Mouse (Mus musculus): Measurements from ENCODE around the gene Xdh. TPM values are rescaled to one million over a fixed set of nuclear protein-coding genes. Genes with fewer than 3 reads are reported as not detected.

The Xdh gene
- polyA plus RNA-seq, 1 experiment from 2014 or later: 1.2 TPM

DNA sequence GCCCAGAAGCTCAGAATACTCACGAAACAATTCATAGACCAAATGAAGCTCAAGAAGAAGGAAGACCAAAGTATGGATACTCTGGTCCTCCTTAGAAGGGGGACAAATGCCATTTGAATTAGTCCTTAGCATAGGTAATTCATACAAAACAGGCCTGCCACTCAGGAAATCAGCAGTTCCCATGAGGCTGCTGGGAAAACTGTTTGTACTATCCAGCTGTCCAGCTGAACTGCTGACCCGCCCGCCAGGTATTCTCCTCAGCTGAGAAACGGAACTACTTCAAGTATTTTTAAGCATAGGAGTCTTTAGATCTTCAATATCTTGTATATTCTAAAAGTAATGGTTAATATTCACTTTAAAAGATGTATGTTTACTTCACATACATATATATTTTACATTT lies 10.7 kb upstream of the Xdh start:
- H3K4me1 ChIP-seq (ENCODE audit: insufficient read depth): no peaks in the 10 kb centered on the region
- ATAC-seq (ENCODE audit: insufficient read depth) (no peak), DNase-seq (no peak)
- H3K4me2 ChIP-seq: no peak overlapping the region
- no peaks in the 10 kb centered on the region for H3K9me3 ChIP-seq (ENCODE audit: low read depth, low read length)
- WGBS: 77% methylated on average over 4 of the region's 4 CpGs
- no peak for TF ChIP-seq CTCF (IDR thresholded peaks at IDR 0.05; ENCODE audit: low read depth)
- no peak overlapping the region for H3K4me3 ChIP-seq (ENCODE audit: low read depth, low read length)
- no peaks in the 10 kb centered on the region for H3K27me3 ChIP-seq (ENCODE audit: insufficient read depth, low read length)
- H3K9ac ChIP-seq: no peak overlapping the region
- no peak overlapping the region for H3K27ac ChIP-seq (ENCODE audit: low read depth)
- H3K36me3 ChIP-seq (ENCODE audit: insufficient read depth): no peaks in the 10 kb centered on the region

- Histone ChIP-seq H3K27me3 (ENCODE audit: insufficient read depth, low read length) (no peaks in the 10 kb centered on the region), H3K4me3 (ENCODE audit: low read depth, low read length) (no peak overlapping the region), H3K9ac (no peak overlapping the region), H3K4me2 (no peak overlapping the region), H3K9me3 (ENCODE audit: low read depth, low read length) (no peaks in the 10 kb centered on the region), H3K27ac (ENCODE audit: low read depth) (no peak overlapping the region), H3K4me1 (ENCODE audit: insufficient read depth) (no peaks in the 10 kb centered on the region), H3K36me3 (ENCODE audit: insufficient read depth) (no peaks in the 10 kb centered on the region)
- no peak for TF ChIP-seq CTCF (IDR thresholded peaks at IDR 0.05; ENCODE audit: low read depth)
- no peak for ATAC-seq (ENCODE audit: insufficient read depth)
- no peak for DNase-seq
- WGBS: 76% methylated on average over 4 of the region's 4 CpGs
Measured at GRCm38 (mm10) chr17:73952103-73952521, 2.1 kb upstream of the Xdh start.

DNA sequence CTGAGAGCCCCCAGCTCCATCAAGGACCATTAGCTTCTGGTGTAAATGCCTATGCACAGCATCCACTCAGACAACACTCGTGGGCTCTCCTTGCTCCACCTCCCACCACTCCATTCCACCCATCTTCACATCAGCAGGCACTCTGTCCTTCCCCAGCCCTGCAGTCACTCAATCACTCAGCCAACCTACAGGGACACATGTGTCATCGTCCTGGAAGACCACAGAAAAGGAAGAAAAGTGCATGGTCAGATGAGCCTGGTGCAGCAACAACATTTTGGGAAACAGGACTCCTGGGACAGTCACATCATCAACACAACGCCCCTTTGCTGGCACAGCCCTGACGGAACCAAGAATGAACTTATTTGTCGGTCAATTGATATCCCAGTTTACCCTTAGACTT lies 974 bp upstream of the Xdh start:
- no peaks in the 10 kb centered on the region for H3K36me3 ChIP-seq (ENCODE audit: insufficient read depth)
- H3K9me3 ChIP-seq (ENCODE audit: low read depth, low read length): no peaks in the 10 kb centered on the region
- ATAC-seq (ENCODE audit: insufficient read depth): no peak
- H3K4me1 ChIP-seq (ENCODE audit: insufficient read depth): no peaks in the 10 kb centered on the region
- no peak for DNase-seq
- no peak overlapping the region for H3K27ac ChIP-seq (ENCODE audit: low read depth)
- H3K27me3 ChIP-seq (ENCODE audit: insufficient read depth, low read length): no peaks in the 10 kb centered on the region
- WGBS: 74% methylated on average over 5 of the region's 5 CpGs
- H3K9ac ChIP-seq: no peak overlapping the region
- no peak overlapping the region for H3K4me3 ChIP-seq (ENCODE audit: low read depth, low read length)
- no peak overlapping the region for H3K4me2 ChIP-seq
- no peak for TF ChIP-seq CTCF (IDR thresholded peaks at IDR 0.05; ENCODE audit: low read depth)

- Histone ChIP-seq H3K27ac (ENCODE audit: low read depth) (no peak overlapping the region), H3K36me3 (ENCODE audit: insufficient read depth) (no peaks in the 10 kb centered on the region)
- WGBS: 54% methylated on average over 4 of the region's 4 CpGs
Measured at GRCm38 (mm10) chr17:73949498-73949897, 498 bp downstream of the Xdh start.

GRCm38 (mm10) chr17:73948801-73949200 lies 1.2 kb downstream of the Xdh start:
- ATAC-seq (ENCODE audit: insufficient read depth): no peak
- Histone ChIP-seq H3K4me1 (ENCODE audit: insufficient read depth) (no peaks in the 10 kb centered on the region), H3K9ac (no peak overlapping the region), H3K36me3 (ENCODE audit: insufficient read depth) (no peaks in the 10 kb centered on the region), H3K27me3 (ENCODE audit: insufficient read depth, low read length) (no peaks in the 10 kb centered on the region), H3K4me3 (ENCODE audit: low read depth, low read length) (no peak overlapping the region), H3K9me3 (ENCODE audit: low read depth, low read length) (no peaks in the 10 kb centered on the region), H3K27ac (ENCODE audit: low read depth) (no peak overlapping the region), H3K4me2 (no peak overlapping the region)
- TF ChIP-seq CTCF (IDR thresholded peaks at IDR 0.05; ENCODE audit: low read depth): no peak
- WGBS: 80% methylated on average over 2 of the region's 2 CpGs
- DNase-seq: no peak

More at GRCm38 (mm10) chr17:73949498-73949897, 498 bp downstream of the Xdh start:
- no peak overlapping the region for H3K4me3 ChIP-seq (ENCODE audit: low read depth, low read length)
- H3K9me3 ChIP-seq (ENCODE audit: low read depth, low read length): no peaks in the 10 kb centered on the region
- H3K27me3 ChIP-seq (ENCODE audit: insufficient read depth, low read length): no peaks in the 10 kb centered on the region
- ATAC-seq (ENCODE audit: insufficient read depth) (peak; percentile 48; the same call in 1 of the 2 replicates), DNase-seq (peak; percentile 41)
- peak overlapping the region; percentile 25; the same call in 1 of the 2 replicates for H3K4me2 ChIP-seq
- no peaks in the 10 kb centered on the region for H3K4me1 ChIP-seq (ENCODE audit: insufficient read depth)
- peak; percentile 24 for TF ChIP-seq CTCF (IDR thresholded peaks at IDR 0.05; ENCODE audit: low read depth)
- H3K9ac ChIP-seq: no peak overlapping the region

DNA sequence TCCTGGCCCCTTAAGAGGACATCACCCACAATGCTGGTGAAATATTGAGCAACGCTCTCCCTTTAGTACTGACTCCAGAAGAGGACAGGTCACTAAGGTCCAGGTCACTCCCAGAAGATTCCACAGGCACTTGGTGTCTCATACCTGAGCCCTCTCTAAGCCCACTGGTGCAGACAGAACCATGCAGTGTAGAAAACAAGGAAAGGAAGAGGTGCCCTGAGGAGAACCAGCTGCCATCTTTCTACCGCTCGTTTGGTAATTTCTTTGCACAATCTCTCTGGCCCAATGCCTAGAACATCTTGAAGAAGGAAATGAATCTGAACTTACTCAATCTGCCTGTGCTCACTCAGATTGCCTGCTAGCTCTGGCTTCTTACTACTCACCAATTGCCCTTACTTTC lies 2.0 kb downstream of the Xdh start:
- TF ChIP-seq CTCF (IDR thresholded peaks at IDR 0.05; ENCODE audit: low read depth): no peak
- no peaks in the 10 kb centered on the region for H3K27me3 ChIP-seq (ENCODE audit: insufficient read depth, low read length)
- no peak overlapping the region for H3K4me2 ChIP-seq
- DNase-seq (peak; percentile 79), ATAC-seq (ENCODE audit: insufficient read depth) (no peak)
- 51% methylated on average over 3 of the region's 3 CpGs for WGBS
- H3K36me3 ChIP-seq (ENCODE audit: insufficient read depth): no peaks in the 10 kb centered on the region
- no peak overlapping the region for H3K27ac ChIP-seq (ENCODE audit: low read depth)
- H3K9me3 ChIP-seq (ENCODE audit: low read depth, low read length): no peaks in the 10 kb centered on the region
- no peak overlapping the region for H3K4me3 ChIP-seq (ENCODE audit: low read depth, low read length)
- H3K4me1 ChIP-seq (ENCODE audit: insufficient read depth): no peaks in the 10 kb centered on the region
- H3K9ac ChIP-seq: no peak overlapping the region

GRCm38 (mm10) chr17:73946856-73947255 lies 3.1 kb downstream of the Xdh start:
- 58% methylated on average over 5 of the region's 5 CpGs for WGBS
- ATAC-seq (ENCODE audit: insufficient read depth): no peak
- Histone ChIP-seq H3K9me3 (ENCODE audit: low read depth, low read length) (no peaks in the 10 kb centered on the region), H3K9ac (no peak overlapping the region), H3K27me3 (ENCODE audit: insufficient read depth, low read length) (no peaks in the 10 kb centered on the region), H3K4me3 (ENCODE audit: low read depth, low read length) (no peak overlapping the region), H3K36me3 (ENCODE audit: insufficient read depth) (no peaks in the 10 kb centered on the region), H3K27ac (ENCODE audit: low read depth) (no peak overlapping the region), H3K4me2 (no peak overlapping the region), H3K4me1 (ENCODE audit: insufficient read depth) (no peaks in the 10 kb centered on the region)
- DNase-seq: no peak
- no peak for TF ChIP-seq CTCF (IDR thresholded peaks at IDR 0.05; ENCODE audit: low read depth)

DNA sequence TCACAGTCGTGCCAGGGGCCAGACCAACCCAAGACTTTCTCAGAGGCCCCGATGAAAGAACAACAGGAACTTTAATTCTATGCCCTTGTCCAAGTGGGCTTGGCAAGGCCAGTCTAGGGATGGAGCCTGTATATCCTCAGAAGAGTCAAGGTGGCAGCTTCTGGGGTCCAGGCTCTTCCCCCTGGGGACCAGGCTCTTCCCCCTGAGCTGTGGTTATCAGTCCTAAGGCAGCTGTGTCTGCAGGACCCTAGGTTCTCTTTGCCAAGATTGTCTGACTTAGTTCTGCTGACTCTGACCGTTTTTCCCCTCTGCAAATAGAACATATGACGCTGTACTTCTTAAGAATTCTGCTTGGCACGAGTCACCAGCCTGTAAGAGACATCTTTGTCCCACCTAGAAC lies 5.3 kb downstream of the Xdh start:
- Histone ChIP-seq H3K4me1 (ENCODE audit: insufficient read depth) (no peaks in the 10 kb centered on the region), H3K27ac (ENCODE audit: low read depth) (no peak overlapping the region), H3K36me3 (ENCODE audit: insufficient read depth) (no peaks in the 10 kb centered on the region), H3K27me3 (ENCODE audit: insufficient read depth, low read length) (no peaks in the 10 kb centered on the region), H3K4me2 (no peak overlapping the region), H3K9ac (no peak overlapping the region), H3K4me3 (ENCODE audit: low read depth, low read length) (no peak overlapping the region), H3K9me3 (ENCODE audit: low read depth, low read length) (no peaks in the 10 kb centered on the region)
- DNase-seq: no peak
- no peak for ATAC-seq (ENCODE audit: insufficient read depth)
- no peak for TF ChIP-seq CTCF (IDR thresholded peaks at IDR 0.05; ENCODE audit: low read depth)
- WGBS: 74% methylated on average over 5 of the region's 5 CpGs

Data from lung, embryonic 14.5 days (tissue).